Mouse (Mus musculus): Measurements from ENCODE around the gene Slc12a4.

The Slc12a4 gene

DNA sequence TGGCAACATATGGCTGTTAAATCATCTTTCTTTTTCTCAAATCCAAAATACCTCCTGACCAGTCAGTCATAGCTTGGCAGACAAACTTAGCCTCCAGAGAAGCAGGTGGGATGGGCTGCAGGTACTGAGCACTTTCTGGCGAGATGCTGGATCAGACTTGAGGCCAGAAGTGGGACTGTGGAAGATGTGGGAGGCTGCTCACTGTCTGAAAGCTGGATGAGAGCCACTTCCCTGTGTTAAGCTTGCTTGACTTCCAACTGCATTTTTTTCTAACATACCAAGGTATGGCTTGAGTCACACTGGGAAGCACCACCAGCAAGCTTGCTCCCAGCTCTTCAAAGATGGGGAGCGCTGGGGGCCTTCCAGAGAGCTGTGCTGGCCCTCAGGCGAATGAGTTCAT, 40.8 kb downstream of the Slc12a4 start:
- no peak for DNase-seq

DNA sequence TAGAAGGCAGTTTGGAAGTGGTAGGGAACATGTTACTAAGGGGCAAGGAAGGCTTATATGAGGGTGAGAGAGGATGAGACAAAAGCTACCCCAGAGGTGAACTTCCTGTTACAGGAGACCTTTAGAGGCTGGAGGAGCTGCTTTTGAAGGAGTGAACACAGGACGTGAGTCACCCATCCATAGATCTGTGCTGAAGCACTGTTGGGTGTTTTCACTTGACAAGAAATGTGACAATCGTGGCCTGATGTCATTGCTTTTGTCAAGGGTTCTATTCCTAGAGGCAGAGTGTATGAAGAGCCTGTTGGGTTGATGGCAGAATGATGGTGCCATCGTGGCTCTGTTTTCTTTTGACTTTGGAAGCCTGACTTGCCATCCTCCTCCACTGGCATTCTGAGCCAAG, 46.5 kb downstream of the Slc12a4 start:
- no peak for DNase-seq

DNA sequence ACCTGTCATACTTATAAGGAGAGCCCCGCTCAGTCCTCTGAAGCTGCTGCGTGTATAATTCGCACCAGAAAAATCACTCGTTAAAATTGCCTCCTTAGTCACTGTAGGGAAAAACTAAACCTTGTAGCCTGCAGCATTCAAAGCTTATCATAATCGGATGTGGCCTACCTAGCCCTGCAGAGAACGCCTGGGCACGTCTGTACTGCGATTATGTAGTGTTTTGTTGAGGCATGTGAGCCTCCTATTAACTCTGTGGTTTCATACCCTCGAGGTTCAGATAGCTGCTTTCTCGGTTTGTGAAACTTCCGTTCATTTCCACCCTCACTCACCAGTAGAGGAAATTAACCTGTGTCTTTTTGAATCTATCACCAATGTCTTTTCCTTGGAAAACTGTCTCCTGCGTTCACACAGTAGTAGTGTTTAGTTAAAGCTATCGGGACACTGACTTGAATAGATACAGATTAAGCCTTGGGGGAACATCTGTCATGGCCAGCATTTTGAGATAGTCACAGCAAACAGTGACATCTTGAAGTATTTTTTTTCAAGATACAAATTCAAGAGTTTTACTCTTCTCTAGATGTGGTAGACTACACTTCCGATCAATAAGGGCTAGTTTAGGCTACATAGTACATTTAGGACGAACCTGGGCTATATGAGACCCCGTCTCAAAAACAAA, 64.8 kb downstream of the Slc12a4 start:
- no peak for DNase-seq

DNA sequence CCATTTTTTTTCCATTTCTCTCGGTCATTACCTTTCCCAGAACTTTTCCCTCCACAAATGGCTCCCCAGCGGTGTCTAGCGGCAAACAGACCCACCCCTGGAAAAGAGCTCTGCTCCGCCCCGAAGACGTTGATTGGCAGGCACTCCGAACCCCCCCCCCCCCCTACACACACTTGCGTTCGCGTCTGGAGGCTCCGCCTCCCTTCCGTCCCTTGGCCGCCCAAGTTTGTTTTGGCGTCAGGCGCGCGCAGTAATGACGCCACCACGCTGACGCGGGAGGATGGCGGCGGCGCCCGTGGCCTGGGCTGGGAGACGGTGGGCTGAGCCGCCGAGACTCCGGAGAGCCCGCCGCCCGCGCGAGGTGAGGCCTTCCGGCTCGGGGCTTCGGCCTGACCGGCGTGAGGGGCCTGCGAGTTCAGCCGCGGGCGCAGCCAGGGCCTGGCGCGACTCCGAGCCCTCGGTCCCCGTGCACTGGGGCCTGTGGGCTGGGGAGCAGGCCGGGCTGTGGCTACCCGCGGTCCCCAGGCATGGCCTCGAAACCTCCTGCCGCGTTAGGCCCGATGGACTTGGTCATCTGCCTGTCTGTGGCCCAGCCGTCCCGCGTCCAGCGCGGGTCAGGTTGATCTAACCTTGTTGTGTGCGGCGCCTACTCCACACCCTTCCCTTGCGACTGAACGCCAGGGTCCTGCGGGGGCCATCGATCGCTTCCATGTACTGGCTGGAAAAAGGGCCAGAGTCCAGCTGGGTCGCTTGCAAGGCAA, 65.5 kb downstream of the Slc12a4 start, which contains the start of gene Pskh1:
Pskh1 (plus strand) TSS at position 262 of the 761 bp plus-strand sequence.
- peak; percentile 94 for DNase-seq

DNA sequence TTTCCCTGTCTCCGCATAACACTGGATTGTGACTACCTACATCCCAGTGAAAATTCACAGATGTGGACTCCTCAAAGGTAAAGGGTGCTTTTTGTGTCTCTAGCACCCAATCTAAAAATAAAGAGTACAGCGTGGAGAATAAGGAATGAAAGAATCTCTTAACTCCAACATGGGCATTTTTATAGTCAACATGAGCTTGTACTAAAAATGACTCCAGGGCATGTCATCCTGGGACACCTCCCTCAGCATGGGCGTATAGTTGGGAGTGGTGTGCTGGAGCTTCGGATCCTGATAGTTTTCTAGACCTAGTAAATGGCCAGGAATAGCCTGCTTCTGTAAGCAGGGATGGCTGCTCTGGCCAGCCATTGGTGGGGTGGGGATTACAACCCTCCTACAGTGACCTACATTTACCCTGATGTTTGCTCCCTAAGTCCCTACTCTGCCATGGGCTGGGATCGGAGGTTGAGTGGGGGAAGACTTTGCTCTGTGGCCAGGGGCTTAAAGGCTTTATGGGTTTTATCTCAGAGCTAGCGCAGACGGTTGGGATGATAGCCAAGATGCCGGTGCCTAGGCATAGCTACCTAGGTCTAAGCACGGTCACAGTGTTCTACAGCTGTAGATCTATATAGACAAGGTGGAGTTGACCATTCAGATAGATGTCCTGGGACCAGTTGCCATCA, 68.0 kb downstream of the Slc12a4 start:
- DNase-seq: no peak

All from right cerebral cortex, postnatal 4 days (tissue).